Mouse (Mus musculus) ovary, postnatal 14 days (tissue): ENCODE data around the gene Hoxb9.
A peak's percentile ranks its signal among the peaks of the same experiment; 100 is the strongest.

Experiments used
- DNase-seq: peaks from one replicate; pipeline ENCODE4 v3.0.0; 2022; ENCODE audit warnings: low spot score

Hoxb9 gene

GRCm38 (mm10) chr11:96313806-96314428, 42.7 kb downstream of the Hoxb9 start:
- DNase-seq, result no peak

- no peak for DNase-seq
These were observed 43.5 kb downstream of the Hoxb9 start for GRCm38 (mm10) chr11:96314671-96315343.

GRCm38 (mm10) chr11:96315344-96315681, 44.1 kb downstream of the Hoxb9 start:
- no peak for DNase-seq

- no peak for DNase-seq
These were observed 45.7 kb downstream of the Hoxb9 start for GRCm38 (mm10) chr11:96316696-96317607.

- DNase-seq, result no peak
These were observed 46.5 kb downstream of the Hoxb9 start, which contains the start of gene Hoxb4 for GRCm38 (mm10) chr11:96317608-96318367. Hoxb4 (plus strand) TSS chr11:96318267.

- DNase-seq, result peak; percentile 54
These were observed 47.3 kb downstream of the Hoxb9 start for GRCm38 (mm10) chr11:96318368-96319070.

- no peak for DNase-seq
These were observed 48.0 kb downstream of the Hoxb9 start for GRCm38 (mm10) chr11:96319071-96319902.

GRCm38 (mm10) chr11:96319910-96320309, 48.7 kb downstream of the Hoxb9 start:
- no peak for DNase-seq

- no peak for DNase-seq
These were observed 49.4 kb downstream of the Hoxb9 start for GRCm38 (mm10) chr11:96320688-96321087.

GRCm38 (mm10) chr11:96321846-96322245, 50.6 kb downstream of the Hoxb9 start:
- DNase-seq, result no peak

GRCm38 (mm10) chr11:96322738-96323137, 51.5 kb downstream of the Hoxb9 start:
- DNase-seq, result no peak

- DNase-seq, result no peak
These were observed 51.9 kb downstream of the Hoxb9 start, which contains the start of gene Hoxb3 for GRCm38 (mm10) chr11:96323154-96323553. Hoxb3 (plus strand) TSS chr11:96323326.

GRCm38 (mm10) chr11:96324125-96324524, 52.9 kb downstream of the Hoxb9 start:
- DNase-seq, result no peak

GRCm38 (mm10) chr11:96324965-96325364, 53.7 kb downstream of the Hoxb9 start:
- DNase-seq, result no peak

- no peak for DNase-seq
These were observed 54.5 kb downstream of the Hoxb9 start for GRCm38 (mm10) chr11:96325747-96326212.
